Mouse (Mus musculus) small intestine, adult 2 months (tissue): ENCODE data around the gene Map3k10.

Source experiments
- CTCF ChIP-seq: fragments of 200-500 bp; IDR thresholded peaks from 2 replicates; pipeline ENCODE4 v1.5.1; 2012; ENCODE audit warnings: low read depth, mild to moderate bottlenecking, control low read depth, inconsistent platforms, low read length, moderate library complexity, mixed read lengths; ENCODE audit not compliant: insufficient replicate concordance, insufficient read length; ENCODE audit errors: extremely low read depth
- POLR2A ChIP-seq: fragments of 200-500 bp; IDR thresholded peaks from 2 replicates; pipeline ENCODE4 v1.6.1; 2012; ENCODE audit warnings: low read depth, mild to moderate bottlenecking, control low read depth, inconsistent platforms, low read length, moderate library complexity

GRCm38 (mm10) chr7:27610871-27611270, 63.5 kb downstream of the Map3k10 start:
- no peak for TF ChIP-seq CTCF
- TF ChIP-seq POLR2A = no peak
